Mouse (Mus musculus): ENCODE results near the gene Cerk.
A peak's percentile ranks its signal among the peaks of the same experiment; 100 is the strongest.
"Not testable (repeated sequence)": the region's sequence is repeated elsewhere in the genome, so short reads cannot be mapped to it uniquely, and the experiment has no call there.

Cerk gene

GRCm38 (mm10) chr15:86109650-86110211 is 76.2 kb downstream of the Cerk start:
- peak; percentile 60 for DNase-seq

GRCm38 (mm10) chr15:86109245-86109644 is 76.7 kb downstream of the Cerk start:
- no peak for DNase-seq

GRCm38 (mm10) chr15:86107831-86108471 is 78.0 kb downstream of the Cerk start:
- DNase-seq = no peak

GRCm38 (mm10) chr15:86105751-86106150 is 80.2 kb downstream of the Cerk start:
- DNase-seq = no peak

GRCm38 (mm10) chr15:86105345-86105697 is 80.6 kb downstream of the Cerk start:
- no peak for DNase-seq

- DNase-seq = no peak
Observed at GRCm38 (mm10) chr15:86104401-86105344, 81.3 kb downstream of the Cerk start.

- no peak for DNase-seq
Observed at GRCm38 (mm10) chr15:86102308-86102707, 83.6 kb downstream of the Cerk start.

GRCm38 (mm10) chr15:86101585-86101984 is 84.4 kb downstream of the Cerk start:
- no peak for DNase-seq

- DNase-seq = no peak
Observed at GRCm38 (mm10) chr15:86097871-86098270, 88.1 kb downstream of the Cerk start.

GRCm38 (mm10) chr15:86096604-86097020 is 89.3 kb downstream of the Cerk start:
- not testable (repeated sequence) for DNase-seq

GRCm38 (mm10) chr15:86095722-86096603 is 90.0 kb downstream of the Cerk start:
- no peak for DNase-seq

- DNase-seq = no peak
Observed at GRCm38 (mm10) chr15:86094324-86095121, 91.4 kb downstream of the Cerk start.

- DNase-seq = no peak
Observed at GRCm38 (mm10) chr15:86093236-86093635, 92.7 kb downstream of the Cerk start.

- no peak for DNase-seq
Observed at GRCm38 (mm10) chr15:86091998-86092670, 93.8 kb downstream of the Cerk start.

- no peak for DNase-seq
Observed at GRCm38 (mm10) chr15:86091201-86091997, 94.5 kb downstream of the Cerk start.

- no peak for DNase-seq
Observed at GRCm38 (mm10) chr15:86090578-86090977, 95.4 kb downstream of the Cerk start.

- no peak for DNase-seq
Observed at GRCm38 (mm10) chr15:86089991-86090529, 95.9 kb downstream of the Cerk start.
